Mouse (Mus musculus) liver, embryonic 16.5 days (tissue): Measurements from ENCODE around the gene C030005K15Rik. TPM values are rescaled to one million over a fixed set of nuclear protein-coding genes. Genes with fewer than 3 reads are reported as not detected.
"Not testable (repeated sequence)": the region's sequence is repeated elsewhere in the genome, so short reads cannot be mapped to it uniquely, and the experiment has no call there.

ENCODE experiments used
- ATAC-seq: fragments of 200-750 bp; cut with Nextera tagmentation; 2 replicates; pipeline ENCODE4 v1.8.0; 2017; ENCODE audit warnings: low read depth, mild to moderate bottlenecking, moderate number of reproducible peaks, moderate library complexity
- H3K27ac ChIP-seq: fragments of 300-500 bp; sonication (generic); 2 replicates; pipeline ENCODE4 v1.5.1; 2014; ENCODE audit warnings: mild to moderate bottlenecking, low read length
- H3K27me3 ChIP-seq: fragments of 300-500 bp; sonication (generic); 2 replicates; pipeline ENCODE4 v1.6.1; 2014; ENCODE audit warnings: low read depth, low read length, mixed read lengths; ENCODE audit not compliant: control insufficient read depth, insufficient read depth
- H3K36me3 ChIP-seq: fragments of 300-500 bp; sonication (generic); 2 replicates; pipeline ENCODE4 v1.6.1; 2014; ENCODE audit warnings: mild to moderate bottlenecking; ENCODE audit not compliant: control insufficient read depth, insufficient read depth
- H3K4me1 ChIP-seq: fragments of 300-500 bp; sonication (generic); 2 replicates; pipeline ENCODE4 v1.6.1; 2014; ENCODE audit warnings: low read depth, low read length, mixed read lengths; ENCODE audit not compliant: control insufficient read depth
- H3K4me2 ChIP-seq: fragments of 300-500 bp; sonication (generic); 2 replicates; pipeline ENCODE4 v1.6.1; 2014; ENCODE audit warnings: low read depth, low read length, mixed read lengths
- H3K4me3 ChIP-seq: fragments of 300-500 bp; sonication (generic); 2 replicates; pipeline ENCODE4 v1.5.1; 2014; ENCODE audit warnings: low read depth, mild to moderate bottlenecking, low read length
- H3K9ac ChIP-seq: fragments of 300-500 bp; sonication (generic); 2 replicates; pipeline ENCODE4 v1.6.1; 2014; ENCODE audit warnings: low read depth, low read length
- H3K9me3 ChIP-seq: fragments of 300-500 bp; sonication (generic); replicated peaks from 2 replicates; pipeline ENCODE4 v1.6.1; 2016; ENCODE audit warnings: low read length; ENCODE audit not compliant: control insufficient read depth
- WGBS: fragments of 180-500 bp; shearing (Covaris S2); extraction: QIAGEN DNeasy Blood & Tissue Kit; methylation state at CpG from one replicate; pipeline ENCODE4 v1.1.7; 2014; ENCODE audit not compliant: insufficient replicate concordance; 5-methylcytosine and 5-hydroxymethylcytosine counted together
- polyA plus RNA-seq: library from polyadenylated mRNA; unstranded; fragments of >200 nt; fragmentation: Nextera tagmentation; extraction: Ambion mirVana; gene quantifications from 2 replicates; pipeline ENCODE4 v1.2.1, GENCODE M21; 2015

C030005K15Rik gene
- polyA plus RNA-seq: not detected in 2 replicates

GRCm38 (mm10) chr10:97726655-97727054, at the start of gene C030005K15Rik:
Gene C030005K15Rik, minus strand, starts transcription at chr10:97726755.
- ATAC-seq, H3K9ac ChIP-seq: not testable (repeated sequence)

GRCm38 (mm10) chr10:97768171-97768749, 41.7 kb upstream of the C030005K15Rik start:
- Histone ChIP-seq H3K27ac (no peak overlapping the region), H3K27me3 (no peaks in the 10 kb centered on the region), H3K4me3 (no peak overlapping the region), H3K9ac (no peak overlapping the region), H3K4me2 (no peak overlapping the region), H3K4me1 (no peaks in the 10 kb centered on the region), H3K36me3 (no peaks in the 10 kb centered on the region), H3K9me3 (no peaks in the 10 kb centered on the region)
- WGBS: 51% methylated on average over 5 of the region's 5 CpGs
- no peak for ATAC-seq

More at GRCm38 (mm10) chr10:97726655-97727054, at the start of gene C030005K15Rik:
- not testable (repeated sequence) for H3K27me3 ChIP-seq, H3K9me3 ChIP-seq, H3K4me3 ChIP-seq, H3K4me2 ChIP-seq, H3K4me1 ChIP-seq, H3K36me3 ChIP-seq, H3K27ac ChIP-seq

GRCm38 (mm10) chr10:97753821-97754220, 27.3 kb upstream of the C030005K15Rik start:
- H3K36me3 ChIP-seq: no peaks in the 10 kb centered on the region
- ATAC-seq: no peak
- H3K9me3 ChIP-seq: no peaks in the 10 kb centered on the region
- H3K27ac ChIP-seq: no peak overlapping the region
- H3K27me3 ChIP-seq: no peaks in the 10 kb centered on the region
- H3K9ac ChIP-seq: no peak overlapping the region
- 39% methylated on average over 4 of the region's 4 CpGs for WGBS
- H3K4me1 ChIP-seq: no peaks in the 10 kb centered on the region
- no peak overlapping the region for H3K4me2 ChIP-seq
- H3K4me3 ChIP-seq: no peak overlapping the region

GRCm38 (mm10) chr10:97747231-97747630, 20.7 kb upstream of the C030005K15Rik start:
- no peak overlapping the region for H3K9ac ChIP-seq
- no peaks in the 10 kb centered on the region for H3K27me3 ChIP-seq
- no peaks in the 10 kb centered on the region for H3K4me1 ChIP-seq
- no peak overlapping the region for H3K4me2 ChIP-seq
- ATAC-seq: no peak
- H3K4me3 ChIP-seq: no peak overlapping the region
- H3K9me3 ChIP-seq: no peaks in the 10 kb centered on the region
- H3K27ac ChIP-seq: no peak overlapping the region
- WGBS: 54% methylated on average over 3 of the region's 3 CpGs
- no peaks in the 10 kb centered on the region for H3K36me3 ChIP-seq

- no peak overlapping the region for H3K9ac ChIP-seq
- no peak overlapping the region for H3K4me2 ChIP-seq
- H3K4me3 ChIP-seq: no peak overlapping the region
- no peaks in the 10 kb centered on the region for H3K4me1 ChIP-seq
- H3K27me3 ChIP-seq: no peaks in the 10 kb centered on the region
- H3K36me3 ChIP-seq: no peaks in the 10 kb centered on the region
- ATAC-seq: no peak
- WGBS: 16% methylated on average over 1 of the region's 1 CpGs
- no peak overlapping the region for H3K27ac ChIP-seq
- H3K9me3 ChIP-seq: no peaks in the 10 kb centered on the region
These were observed 626 bp downstream of the C030005K15Rik start for GRCm38 (mm10) chr10:97725929-97726328.

- Histone ChIP-seq H3K4me1 (no peaks in the 10 kb centered on the region), H3K27me3 (no peaks in the 10 kb centered on the region), H3K9me3 (no peaks in the 10 kb centered on the region), H3K27ac (no peak overlapping the region), H3K4me2 (no peak overlapping the region), H3K36me3 (no peaks in the 10 kb centered on the region), H3K9ac (no peak overlapping the region), H3K4me3 (no peak overlapping the region)
- WGBS: 73% methylated on average over 9 of the region's 9 CpGs
- no peak for ATAC-seq
These were observed 3.8 kb downstream of the C030005K15Rik start for GRCm38 (mm10) chr10:97722709-97723108.

GRCm38 (mm10) chr10:97720625-97721024, 5.9 kb downstream of the C030005K15Rik start:
- WGBS: 58% methylated on average over 1 of the region's 1 CpGs
- Histone ChIP-seq H3K4me2 (no peak overlapping the region), H3K4me3 (no peak overlapping the region), H3K9me3 (no peaks in the 10 kb centered on the region), H3K27me3 (no peaks in the 10 kb centered on the region), H3K36me3 (no peaks in the 10 kb centered on the region), H3K4me1 (no peaks in the 10 kb centered on the region), H3K27ac (no peak overlapping the region), H3K9ac (no peak overlapping the region)
- no peak for ATAC-seq

- Histone ChIP-seq H3K27me3 (no peaks in the 10 kb centered on the region), H3K9ac (no peak overlapping the region), H3K4me1 (no peaks in the 10 kb centered on the region), H3K4me3 (no peak overlapping the region), H3K4me2 (no peak overlapping the region), H3K27ac (no peak overlapping the region), H3K9me3 (no peaks in the 10 kb centered on the region), H3K36me3 (no peaks in the 10 kb centered on the region)
- 45% methylated on average over 2 of the region's 2 CpGs for WGBS
- ATAC-seq: no peak
These were observed 8.5 kb downstream of the C030005K15Rik start for GRCm38 (mm10) chr10:97718021-97718420.

- WGBS: 36% methylated on average over 1 of the region's 1 CpGs
- ATAC-seq: no peak
- no peaks in the 10 kb centered on the region for H3K36me3 ChIP-seq
- no peak overlapping the region for H3K27ac ChIP-seq
- no peak overlapping the region for H3K4me2 ChIP-seq
- H3K9ac ChIP-seq: no peak overlapping the region
- H3K9me3 ChIP-seq: no peaks in the 10 kb centered on the region
- no peaks in the 10 kb centered on the region for H3K27me3 ChIP-seq
- no peak overlapping the region for H3K4me3 ChIP-seq
- no peaks in the 10 kb centered on the region for H3K4me1 ChIP-seq
These were observed 9.3 kb downstream of the C030005K15Rik start for GRCm38 (mm10) chr10:97717233-97717632.
